Mouse (Mus musculus): ENCODE data around the gene Zfp53. TPM values are rescaled to one million over a fixed set of nuclear protein-coding genes. Genes with fewer than 3 reads are reported as not detected.

The Zfp53 gene
- 10 to 100 TPM; 26.1 to 33.3 TPM for total RNA-seq (2023)

DNA sequence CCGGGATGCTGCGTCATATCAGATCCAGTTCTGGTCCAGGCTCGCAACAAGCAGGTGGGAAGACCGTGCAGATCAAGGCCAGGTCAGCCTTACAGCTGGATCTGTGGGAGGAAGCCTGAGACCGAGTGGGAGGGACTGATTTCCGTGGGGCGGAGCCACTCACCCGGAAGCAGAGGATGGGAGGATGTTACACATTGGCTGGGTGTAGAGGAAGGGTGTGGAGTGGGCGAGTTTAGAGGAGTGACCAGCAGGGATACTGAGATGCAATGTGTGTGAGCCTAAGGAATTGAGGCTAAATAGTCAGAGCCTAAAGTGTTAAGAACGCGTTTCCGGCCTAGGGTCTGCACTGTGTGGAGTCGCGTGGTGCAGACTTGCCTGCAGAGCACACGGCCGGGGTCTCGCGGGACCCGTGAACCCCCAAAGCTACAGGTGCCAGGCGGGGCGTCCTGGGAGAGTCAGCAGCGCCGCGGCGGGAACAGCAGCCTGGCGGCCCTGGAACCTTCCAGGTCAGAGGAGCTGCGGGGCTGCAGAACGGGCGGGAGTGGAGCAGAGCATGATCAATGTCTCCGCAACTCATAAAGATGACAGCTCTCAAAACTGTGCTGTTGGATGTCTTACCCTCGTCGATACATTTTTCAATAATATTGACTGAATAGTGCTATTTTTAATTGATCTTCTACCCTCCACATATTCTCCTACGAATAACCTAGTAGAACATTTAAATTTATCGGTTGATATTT, at the start of gene Zfp53:
Gene Zfp53 (plus strand): TSS at position 239 of the 740 bp plus-strand sequence.

GRCm38 (mm10) chr17:21450138-21450704, 38.6 kb upstream of the Zfp53 start, which contains the start of gene Zfp51:
Gene Zfp51, plus strand, starts transcription at chr17:21450374.

GRCm38 (mm10) chr17:21535096-21536001, 46.6 kb downstream of the Zfp53 start, which contains the start of gene Zfp52:
Gene Zfp52, plus strand, starts transcription at chr17:21535539.

Other genes starting within 250 kb of the Zfp53 start
- gene Vmn1r235, start 232.6 kb upstream of the Zfp53 start, total RNA-seq (2023): not detected
- gene Vmn1r236, start 206.1 kb upstream of the Zfp53 start, total RNA-seq (2023): not detected
- not detected for gene Vmn1r237, start 177.1 kb upstream of the Zfp53 start, total RNA-seq (2023)
- 1 to 10 TPM; 6.8 TPM for gene Zfp677, start 105.2 kb upstream of the Zfp53 start, total RNA-seq (2023)
- 1 to 10 TPM; 1.9 to 2.7 TPM for gene Zfp54, start 65.8 kb upstream of the Zfp53 start, total RNA-seq (2023)
- gene Zfp51, start 38.6 kb upstream of the Zfp53 start, total RNA-seq (2023): 10 to 100 TPM; 21.6 to 22.3 TPM
- 1 to 10 TPM; 7.0 to 8.9 TPM for gene Zfp52, start 46.5 kb downstream of the Zfp53 start, total RNA-seq (2023)
- gene Zfp948, start 78.0 kb downstream of the Zfp53 start, total RNA-seq (2023): 1 to 10 TPM; 1.5 to 2.7 TPM
- 10 to 100 TPM in 1 of 2 experiments, 1 to 10 TPM in 1; 8.7 to 10.7 TPM for gene Zfp983, start 161.6 kb downstream of the Zfp53 start, total RNA-seq (2023)
- 10 to 100 TPM in 1 of 2 experiments, 1 to 10 TPM in 1; 9.2 to 15.4 TPM for gene Gm10226, start 202.9 kb downstream of the Zfp53 start, total RNA-seq (2023)
- gene Zfp760, start 218.7 kb downstream of the Zfp53 start, total RNA-seq (2023): 1 to 10 TPM; 2.4 to 2.8 TPM
- 1 to 10 TPM in 1 of 2 experiments, under 1 TPM in 1; 0.96 to 1.3 TPM for gene Zfp229, start 241.8 kb downstream of the Zfp53 start, total RNA-seq (2023)